Mouse (Mus musculus) heart, embryonic 15.5 days (tissue): Measurements from ENCODE around the gene Ighmbp2. TPM values are rescaled to one million over a fixed set of nuclear protein-coding genes. Genes with fewer than 3 reads are reported as not detected.

Source experiments
- ATAC-seq: fragments of 200-750 bp; cut with Nextera tagmentation; replicated peaks from 2 replicates; pipeline ENCODE4 v1.8.0; 2017; ENCODE audit warnings: low read depth, moderate TSS enrichment; ENCODE audit not compliant: insufficient number of reproducible peaks, insufficient read depth, low FRiP score
- H3K27ac ChIP-seq: fragments of 300-500 bp; sonication (generic); 2 replicates; pipeline ENCODE4 v1.5.1; 2015; ENCODE audit warnings: mild to moderate bottlenecking, inconsistent platforms
- H3K27me3 ChIP-seq: fragments of 300-500 bp; sonication (generic); 2 replicates; pipeline ENCODE4 v1.6.1; 2015; ENCODE audit warnings: inconsistent platforms
- H3K36me3 ChIP-seq: fragments of 300-500 bp; sonication (generic); 2 replicates; pipeline ENCODE4 v1.6.1; 2015; ENCODE audit warnings: mild to moderate bottlenecking, inconsistent platforms
- H3K4me1 ChIP-seq: fragments of 300-500 bp; sonication (generic); replicated peaks from 2 replicates; pipeline ENCODE4 v1.6.1; 2015; ENCODE audit warnings: inconsistent platforms
- H3K4me2 ChIP-seq: fragments of 300-500 bp; sonication (generic); 2 replicates; pipeline ENCODE4 v1.6.1; 2015; ENCODE audit warnings: inconsistent platforms, mild to moderate bottlenecking, moderate library complexity
- H3K4me3 ChIP-seq: fragments of 300-500 bp; sonication (generic); 2 replicates; pipeline ENCODE4 v1.5.1; 2015; ENCODE audit warnings: mild to moderate bottlenecking, inconsistent platforms
- H3K9ac ChIP-seq: fragments of 300-500 bp; sonication (generic); 2 replicates; pipeline ENCODE4 v1.6.1; 2015; ENCODE audit warnings: mild to moderate bottlenecking, inconsistent platforms
- H3K9me3 ChIP-seq: fragments of 300-500 bp; sonication (generic); replicated peaks from 2 replicates; pipeline ENCODE4 v1.6.1; 2016; ENCODE audit warnings: inconsistent platforms
- WGBS: fragments of 180-500 bp; shearing (Covaris S2); methylation state at CpG from one replicate; pipeline ENCODE4 v1.1.7; 2015; ENCODE audit warnings: mixed read lengths; 5-methylcytosine and 5-hydroxymethylcytosine counted together
- polyA plus RNA-seq: library from polyadenylated mRNA; unstranded; fragments of >200 nt; fragmentation: Nextera tagmentation; extraction: Ambion mirVana; gene quantifications from 2 replicates; pipeline ENCODE4 v1.2.1, GENCODE M21; 2015

Ighmbp2 gene
- polyA plus RNA-seq, 1 experiment from 2014 or later: 5.3 TPM

DNA sequence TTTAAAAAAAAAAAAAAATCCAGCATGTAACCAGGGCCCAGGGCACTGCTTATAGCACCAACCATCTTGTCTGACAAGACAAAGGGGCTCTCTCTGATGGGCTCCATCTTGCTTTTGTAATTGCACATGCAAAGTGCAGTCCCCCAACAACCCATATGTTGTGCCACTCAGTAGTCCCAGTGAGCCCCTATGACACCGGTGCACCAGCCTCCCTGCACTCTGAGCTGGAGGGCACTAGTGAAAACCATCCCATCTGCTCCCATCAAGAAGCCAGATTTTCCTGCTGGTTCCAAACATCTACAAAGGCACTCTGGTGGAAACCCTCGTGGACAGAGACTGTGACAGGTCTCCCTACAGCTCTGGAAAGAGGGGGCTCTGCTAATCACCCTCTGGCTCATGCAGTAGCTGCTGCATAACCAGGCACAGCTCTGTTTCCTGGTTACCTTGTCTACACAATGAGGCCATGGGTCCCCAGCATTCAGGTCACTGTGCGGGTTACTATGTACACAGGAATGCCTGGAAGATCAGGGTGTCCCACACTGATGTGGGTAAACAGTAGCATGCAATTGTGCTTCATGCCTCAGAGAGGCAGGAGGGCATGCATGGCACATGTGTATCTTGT lies 7.0 kb downstream of the Ighmbp2 start:
- peaks cover 41% of the 10 kb centered on the region for H3K36me3 ChIP-seq
- H3K9ac ChIP-seq: no peak overlapping the region
- no peaks in the 10 kb centered on the region for H3K27me3 ChIP-seq
- H3K4me3 ChIP-seq: no peak overlapping the region
- H3K27ac ChIP-seq: no peak overlapping the region
- 89% methylated on average over 3 of the region's 3 CpGs for WGBS
- no peaks in the 10 kb centered on the region for H3K9me3 ChIP-seq
- ATAC-seq: no peak
- no peak overlapping the region for H3K4me2 ChIP-seq
- no peaks in the 10 kb centered on the region for H3K4me1 ChIP-seq

DNA sequence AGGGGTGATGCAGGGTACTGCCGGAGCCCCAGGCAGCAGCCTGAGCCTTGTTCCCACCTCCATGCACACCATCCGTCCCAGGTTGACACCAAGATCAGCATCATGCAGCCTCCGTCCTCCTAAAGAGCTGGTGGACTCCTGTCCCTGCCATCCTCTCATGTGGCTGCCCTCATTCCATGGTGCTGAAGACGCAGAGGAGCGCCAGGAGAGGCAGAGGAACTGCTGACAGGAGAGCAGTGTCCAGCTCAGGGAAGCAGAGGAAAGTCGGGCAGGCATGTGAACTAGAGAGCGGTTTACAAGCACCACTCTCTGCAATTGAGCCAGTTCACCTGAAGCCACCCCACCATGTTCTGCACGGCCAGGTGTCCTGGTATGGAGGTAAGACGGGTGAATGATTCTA lies 9.5 kb downstream of the Ighmbp2 start:
- WGBS: 88% methylated on average over 9 of the region's 9 CpGs
- peaks cover 52% of the 10 kb centered on the region for H3K36me3 ChIP-seq
- no peak overlapping the region for H3K4me2 ChIP-seq
- H3K4me1 ChIP-seq: no peaks in the 10 kb centered on the region
- no peak overlapping the region for H3K4me3 ChIP-seq
- no peaks in the 10 kb centered on the region for H3K9me3 ChIP-seq
- H3K9ac ChIP-seq: no peak overlapping the region
- H3K27ac ChIP-seq: no peak overlapping the region
- ATAC-seq: no peak
- H3K27me3 ChIP-seq: no peaks in the 10 kb centered on the region

DNA sequence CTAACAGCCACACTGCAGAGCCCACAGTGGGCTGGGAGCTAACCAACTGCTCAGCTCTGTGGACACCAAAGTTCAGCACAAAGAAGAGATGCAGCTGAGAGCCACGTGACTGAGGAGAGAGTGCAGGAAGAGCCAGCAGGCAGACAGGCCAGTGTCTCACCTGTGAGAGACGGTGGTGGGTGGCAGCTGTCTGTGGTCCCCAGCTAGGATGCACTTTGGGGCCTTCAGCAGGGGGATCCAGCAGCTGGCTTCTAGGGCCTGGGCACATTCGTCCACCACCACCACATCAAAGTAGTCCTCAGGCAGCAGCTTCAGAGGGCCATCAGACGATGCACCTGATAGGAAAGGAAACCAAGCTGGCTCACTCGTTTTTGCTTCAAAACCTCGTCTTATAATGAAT lies 11.5 kb downstream of the Ighmbp2 start:
- no peak overlapping the region for H3K4me3 ChIP-seq
- H3K9me3 ChIP-seq: no peaks in the 10 kb centered on the region
- H3K27ac ChIP-seq: no peak overlapping the region
- H3K36me3 ChIP-seq: peaks cover 66% of the 10 kb centered on the region
- no peaks in the 10 kb centered on the region for H3K27me3 ChIP-seq
- H3K9ac ChIP-seq: no peak overlapping the region
- WGBS: 84% methylated on average over 6 of the region's 6 CpGs
- H3K4me2 ChIP-seq: no peak overlapping the region
- ATAC-seq: no peak
- no peaks in the 10 kb centered on the region for H3K4me1 ChIP-seq

DNA sequence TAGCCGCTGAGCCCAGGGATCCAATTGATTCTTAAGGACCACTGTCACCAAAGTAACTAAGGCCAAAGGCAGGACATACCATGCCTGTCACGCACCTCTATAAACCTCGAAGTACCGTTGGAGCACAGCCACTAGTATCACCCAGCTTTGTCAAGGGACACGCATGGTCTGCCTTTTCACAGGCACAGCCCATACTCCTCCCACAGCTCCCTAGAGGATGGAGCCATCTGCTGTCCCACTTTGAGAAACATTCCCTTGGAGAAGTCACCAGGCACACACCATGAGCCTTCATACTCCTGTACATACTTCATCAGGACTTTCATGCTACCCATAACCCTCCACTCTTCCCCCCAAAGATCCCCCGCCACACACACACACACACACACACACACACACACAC lies 13.0 kb downstream of the Ighmbp2 start:
- no peaks in the 10 kb centered on the region for H3K9me3 ChIP-seq
- ATAC-seq: no peak

DNA sequence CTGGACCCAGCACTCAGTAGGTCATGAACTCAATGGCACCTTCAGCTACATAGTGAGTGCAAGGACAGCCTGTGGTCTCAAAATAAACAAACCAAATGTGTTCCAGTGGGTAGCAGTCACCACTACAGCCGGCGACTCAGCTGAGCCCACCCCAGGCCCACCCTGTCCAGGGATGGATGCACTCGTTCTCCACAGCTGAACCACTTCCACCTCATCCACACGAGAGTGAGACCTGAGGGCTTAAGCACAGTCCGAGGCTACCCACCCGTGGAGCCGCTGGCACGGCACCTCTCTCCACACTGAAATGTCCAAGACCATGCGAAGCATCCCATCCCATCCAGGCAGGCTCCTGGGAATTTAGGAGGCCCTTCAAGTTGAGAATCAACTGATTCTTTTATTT lies 13.5 kb downstream of the Ighmbp2 start:
- peaks cover 84% of the 10 kb centered on the region for H3K36me3 ChIP-seq
- no peaks in the 10 kb centered on the region for H3K4me1 ChIP-seq
- H3K27ac ChIP-seq: no peak overlapping the region
- 89% methylated on average over 9 of the region's 9 CpGs for WGBS
- no peaks in the 10 kb centered on the region for H3K27me3 ChIP-seq
- no peak for ATAC-seq
- no peak overlapping the region for H3K4me2 ChIP-seq
- no peak overlapping the region for H3K4me3 ChIP-seq
- no peaks in the 10 kb centered on the region for H3K9me3 ChIP-seq
- H3K9ac ChIP-seq: no peak overlapping the region

More for the DNA sequence above, 13.0 kb downstream of the Ighmbp2 start:
- Histone ChIP-seq H3K4me3 (no peak overlapping the region), H3K4me2 (no peak overlapping the region), H3K36me3 (peaks cover 78% of the 10 kb centered on the region), H3K27ac (no peak overlapping the region), H3K27me3 (no peaks in the 10 kb centered on the region), H3K9ac (no peak overlapping the region), H3K4me1 (no peaks in the 10 kb centered on the region)
- WGBS: 90% methylated on average over 6 of the region's 6 CpGs

DNA sequence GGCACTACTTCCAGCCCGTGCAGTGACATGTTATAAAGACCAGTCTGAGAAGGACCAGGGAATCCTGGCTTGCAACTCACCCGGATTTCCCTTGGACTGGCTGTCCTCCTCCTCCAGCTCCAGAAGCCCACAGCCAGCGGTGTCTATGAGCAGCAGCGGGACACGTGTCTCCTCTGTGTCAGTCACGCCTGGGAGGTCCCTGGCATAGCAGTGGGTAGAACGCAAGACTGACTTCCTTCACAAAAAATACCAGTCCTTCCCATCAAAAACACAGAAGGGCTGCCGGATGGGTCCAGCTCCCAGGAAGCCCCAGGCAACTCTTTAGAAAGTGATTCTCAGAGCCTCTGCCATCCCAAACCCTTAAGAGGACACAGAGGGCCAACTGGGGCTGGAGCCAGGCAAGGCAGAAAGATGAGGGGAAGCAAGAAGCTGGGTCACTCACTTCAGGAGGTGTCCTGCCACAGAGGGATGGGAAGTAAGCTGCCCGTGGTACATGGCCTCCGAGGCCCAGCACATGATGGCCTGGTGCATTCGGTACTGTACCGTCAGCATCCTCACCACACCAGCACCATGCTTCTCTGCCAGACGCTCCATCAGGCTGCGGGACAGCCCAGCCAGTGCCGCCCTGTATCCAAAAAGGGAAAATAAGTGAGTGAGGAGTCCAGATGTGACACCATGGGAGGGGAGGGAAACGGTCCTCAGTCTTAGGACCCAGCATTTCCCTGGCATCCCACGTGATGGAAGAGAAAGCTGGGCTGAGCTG lies 14.4 kb downstream of the Ighmbp2 start:
- Histone ChIP-seq H3K9ac (no peak overlapping the region), H3K4me1 (no peaks in the 10 kb centered on the region), H3K4me2 (no peak overlapping the region), H3K9me3 (no peaks in the 10 kb centered on the region), H3K4me3 (no peak overlapping the region), H3K27ac (no peak overlapping the region), H3K36me3 (peaks cover 78% of the 10 kb centered on the region), H3K27me3 (no peaks in the 10 kb centered on the region)
- no peak for ATAC-seq
- 91% methylated on average over 17 of the region's 17 CpGs for WGBS

DNA sequence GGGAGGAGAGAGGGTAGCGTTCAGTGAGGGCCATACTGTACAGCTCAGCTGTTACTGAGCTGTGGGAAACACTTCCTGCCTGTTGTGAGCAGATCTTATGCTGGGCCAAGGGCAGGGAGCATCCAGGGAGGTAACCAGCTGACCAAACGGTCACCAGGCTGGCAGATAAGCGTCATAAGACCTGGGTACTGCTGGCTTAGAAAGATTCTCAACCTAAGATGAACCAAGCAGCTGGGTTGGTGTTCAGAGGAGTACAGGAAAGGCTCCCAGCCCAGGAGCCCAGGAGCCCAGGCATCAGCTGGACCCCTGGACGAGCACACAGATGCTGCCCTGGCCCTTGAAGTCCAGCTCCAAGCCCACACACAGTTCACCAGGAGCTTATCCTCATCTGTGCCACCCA lies 15.5 kb downstream of the Ighmbp2 start:
- H3K9me3 ChIP-seq: no peaks in the 10 kb centered on the region
- H3K36me3 ChIP-seq: peaks cover 68% of the 10 kb centered on the region
- no peak overlapping the region for H3K4me3 ChIP-seq
- H3K9ac ChIP-seq: no peak overlapping the region
- H3K27ac ChIP-seq: no peak overlapping the region
- ATAC-seq: no peak
- 79% methylated on average over 4 of the region's 4 CpGs for WGBS
- H3K4me1 ChIP-seq: no peaks in the 10 kb centered on the region
- no peak overlapping the region for H3K4me2 ChIP-seq
- no peaks in the 10 kb centered on the region for H3K27me3 ChIP-seq

DNA sequence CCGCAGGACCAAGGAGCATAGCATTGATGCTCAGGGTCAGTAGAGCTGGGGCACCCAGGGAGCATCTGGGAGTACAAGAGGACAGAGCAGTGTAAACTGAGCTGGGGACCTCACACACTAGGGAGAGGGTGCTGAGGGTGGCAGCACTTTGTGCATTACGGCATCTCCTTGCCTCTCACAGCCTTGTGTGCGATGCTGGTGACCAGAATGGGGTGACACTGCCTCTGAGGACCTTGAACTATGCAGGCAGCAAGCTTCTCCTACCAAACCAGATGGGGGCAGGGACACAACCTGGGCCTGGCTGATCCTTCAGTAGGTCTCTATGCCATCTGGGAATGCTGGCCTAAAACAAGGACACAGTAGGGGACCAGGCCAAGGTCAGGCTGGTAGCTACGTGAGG lies 16.1 kb downstream of the Ighmbp2 start:
- no peak for ATAC-seq
- Histone ChIP-seq H3K9ac (no peak overlapping the region), H3K27me3 (no peaks in the 10 kb centered on the region), H3K4me1 (no peaks in the 10 kb centered on the region), H3K36me3 (peaks cover 64% of the 10 kb centered on the region), H3K27ac (no peak overlapping the region), H3K4me3 (no peak overlapping the region), H3K4me2 (no peak overlapping the region), H3K9me3 (no peaks in the 10 kb centered on the region)
- 91% methylated on average over 4 of the region's 4 CpGs for WGBS

DNA sequence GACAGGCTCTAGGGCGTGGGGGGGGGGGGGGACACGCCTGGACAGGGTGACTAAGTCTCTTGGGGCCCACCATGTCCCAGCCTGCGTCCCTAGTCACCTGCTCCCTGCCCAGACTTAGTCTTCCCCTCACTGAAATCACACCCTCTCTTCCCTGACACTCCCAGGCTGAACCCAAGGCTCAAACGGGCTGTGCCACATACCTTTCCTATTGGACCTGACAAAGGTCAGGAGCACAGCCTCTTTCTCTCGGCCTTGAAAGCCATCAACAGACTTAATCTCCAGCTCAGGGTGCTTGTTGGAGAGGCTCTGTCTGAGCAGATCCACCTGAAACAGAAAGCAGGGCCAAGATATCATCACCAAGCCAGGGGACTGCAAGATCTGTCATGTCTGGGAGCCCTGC lies 16.7 kb downstream of the Ighmbp2 start:
- 72% methylated on average over 5 of the region's 5 CpGs for WGBS
- Histone ChIP-seq H3K4me2 (no peak overlapping the region), H3K9ac (no peak overlapping the region), H3K27ac (no peak overlapping the region), H3K9me3 (no peaks in the 10 kb centered on the region), H3K4me3 (no peak overlapping the region), H3K36me3 (peaks cover 58% of the 10 kb centered on the region), H3K4me1 (no peaks in the 10 kb centered on the region), H3K27me3 (no peaks in the 10 kb centered on the region)
- no peak for ATAC-seq

DNA sequence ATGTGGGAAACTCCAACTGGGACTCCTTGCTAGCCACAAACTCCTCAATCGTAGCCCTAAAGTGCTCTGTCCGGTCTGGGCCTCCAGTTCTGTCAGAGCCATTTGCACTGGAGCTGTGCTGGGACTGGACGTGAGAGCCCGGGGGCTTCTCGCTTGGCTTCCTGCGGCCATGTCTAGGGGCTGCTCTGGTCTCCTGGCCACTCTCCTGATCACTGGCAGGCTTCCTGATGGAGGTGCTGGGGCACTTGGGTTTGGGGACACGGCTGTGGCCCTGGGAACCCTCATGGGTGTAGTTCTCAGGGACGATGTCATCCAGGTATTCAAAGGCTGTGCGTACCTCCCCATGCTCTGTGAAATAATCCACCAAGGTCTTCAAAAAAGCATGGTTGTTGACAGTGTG lies 17.6 kb downstream of the Ighmbp2 start:
- no peak overlapping the region for H3K9ac ChIP-seq
- H3K27ac ChIP-seq: no peak overlapping the region
- WGBS: 87% methylated on average over 9 of the region's 9 CpGs
- no peaks in the 10 kb centered on the region for H3K9me3 ChIP-seq
- H3K4me3 ChIP-seq: no peak overlapping the region
- peaks cover 56% of the 10 kb centered on the region for H3K36me3 ChIP-seq
- no peak for ATAC-seq
- H3K27me3 ChIP-seq: no peaks in the 10 kb centered on the region
- H3K4me1 ChIP-seq: no peaks in the 10 kb centered on the region
- H3K4me2 ChIP-seq: no peak overlapping the region

DNA sequence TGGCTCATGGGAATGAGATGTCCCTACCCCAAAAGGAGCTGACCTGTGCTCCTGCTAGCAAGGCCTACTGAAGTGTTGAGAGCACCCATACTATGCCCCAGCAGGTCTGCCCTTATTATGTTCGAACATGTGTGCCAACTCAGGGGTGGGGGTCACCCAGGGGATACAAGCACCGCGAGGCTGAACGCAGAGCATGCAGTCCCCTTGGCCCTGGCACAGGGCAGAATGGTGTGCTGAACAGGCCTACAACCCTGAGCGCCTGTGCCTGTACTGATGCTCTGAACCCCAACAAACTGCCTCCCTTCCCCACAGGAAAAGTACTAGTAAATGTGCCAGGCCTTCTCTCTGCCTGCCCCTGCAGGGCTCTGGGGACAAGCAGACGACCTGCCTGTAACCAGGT lies 18.5 kb downstream of the Ighmbp2 start:
- no peaks in the 10 kb centered on the region for H3K27me3 ChIP-seq
- H3K4me1 ChIP-seq: no peaks in the 10 kb centered on the region
- H3K4me3 ChIP-seq: no peak overlapping the region
- H3K9ac ChIP-seq: no peak overlapping the region
- H3K9me3 ChIP-seq: no peaks in the 10 kb centered on the region
- no peak overlapping the region for H3K27ac ChIP-seq
- no peak overlapping the region for H3K4me2 ChIP-seq
- 94% methylated on average over 6 of the region's 6 CpGs for WGBS
- H3K36me3 ChIP-seq: peaks cover 58% of the 10 kb centered on the region
- ATAC-seq: no peak
